Mouse (Mus musculus) embryonic facial prominence, embryonic 12.5 days (tissue): ENCODE measurements around the gene Fads3. TPM values are rescaled to one million over a fixed set of nuclear protein-coding genes. Genes with fewer than 3 reads are reported as not detected.

Experiments
- ATAC-seq: fragments of 200-750 bp; cut with Nextera tagmentation; 2 replicates; pipeline ENCODE4 v1.8.0; 2017; ENCODE audit not compliant: insufficient number of reproducible peaks, insufficient read depth, low FRiP score, low TSS enrichment
- H3K27ac ChIP-seq: fragments of 300-500 bp; sonication (generic); 2 replicates; pipeline ENCODE4 v1.5.1; 2016; ENCODE audit warnings: mild to moderate bottlenecking
- H3K27me3 ChIP-seq: fragments of 300-500 bp; sonication (generic); 2 replicates; pipeline ENCODE4 v1.6.1; 2016; ENCODE audit warnings: mild to moderate bottlenecking, moderate library complexity
- H3K36me3 ChIP-seq: fragments of 300-500 bp; sonication (generic); 2 replicates; pipeline ENCODE4 v1.6.1; 2016; ENCODE audit warnings: mild to moderate bottlenecking
- H3K4me1 ChIP-seq: fragments of 300-500 bp; sonication (generic); 2 replicates; pipeline ENCODE4 v1.6.1; 2016
- H3K4me2 ChIP-seq: fragments of 300-500 bp; sonication (generic); replicated peaks from 2 replicates; pipeline ENCODE4 v1.6.1; 2016; ENCODE audit warnings: mild to moderate bottlenecking, moderate library complexity
- H3K4me3 ChIP-seq: fragments of 300-500 bp; sonication (generic); 2 replicates; pipeline ENCODE4 v1.5.1; 2016; ENCODE audit warnings: mild to moderate bottlenecking
- H3K9ac ChIP-seq: fragments of 300-500 bp; sonication (generic); 2 replicates; pipeline ENCODE4 v1.6.1; 2016; ENCODE audit warnings: mild to moderate bottlenecking, moderate library complexity
- H3K9me3 ChIP-seq: fragments of 300-500 bp; sonication (generic); 2 replicates; pipeline ENCODE4 v1.6.1; 2016; ENCODE audit warnings: mild to moderate bottlenecking, moderate library complexity
- WGBS: fragments of 180-500 bp; shearing (Covaris S2); methylation state at CpG from one replicate; pipeline ENCODE4 v1.1.7; 2016; 5-methylcytosine and 5-hydroxymethylcytosine counted together
- polyA plus RNA-seq: library from polyadenylated mRNA; unstranded; fragments of >200 nt; fragmentation: Nextera tagmentation; extraction: Ambion mirVana; gene quantifications from 2 replicates; pipeline ENCODE4 v1.2.1, GENCODE M21; 2016

Fads3 gene
- polyA plus RNA-seq = 10.1 and 10.2 TPM in 2 replicates

GRCm38 (mm10) chr19:10041388-10042148 lies at the start of gene Fads3:
TSS of gene Fads3 (plus strand) at chr19:10041569.
- Histone ChIP-seq H3K4me3 (peak within 1 kb of the TSS; percentile 60), H3K27me3 (no peaks in the 10 kb centered on the region), H3K9me3 (no peaks in the 10 kb centered on the region), H3K9ac (peak within 1 kb of the TSS; percentile 65), H3K36me3 (no peaks in the 10 kb centered on the region), H3K27ac (no peak within 1 kb of the TSS), H3K4me1 (peaks cover 17% of the 10 kb centered on the region), H3K4me2 (peak within 1 kb of the TSS; percentile 89)
- under 1% methylated on average over 63 of the region's 69 CpGs for WGBS
- peak; percentile 89 for ATAC-seq

- Histone ChIP-seq H3K36me3 (no peaks in the 10 kb centered on the region), H3K27me3 (no peaks in the 10 kb centered on the region), H3K4me3 (peak overlapping the region; percentile 28), H3K9me3 (no peaks in the 10 kb centered on the region), H3K9ac (peak overlapping the region; percentile 30; the same call in 1 of the 2 replicates), H3K4me1 (peaks cover 18% of the 10 kb centered on the region), H3K27ac (no peak overlapping the region), H3K4me2 (peak overlapping the region; percentile 50)
- ATAC-seq = peak; percentile 32; the same call in 1 of the 2 replicates
- 42% methylated on average over 26 of the region's 26 CpGs for WGBS
Observed at GRCm38 (mm10) chr19:9992011-9992958, 49.1 kb upstream of the Fads3 start.

GRCm38 (mm10) chr19:9993036-9993656 lies 48.2 kb upstream of the Fads3 start:
- H3K4me3 ChIP-seq = peak overlapping the region; percentile 28
- H3K4me1 ChIP-seq = peaks cover 13% of the 10 kb centered on the region
- peak overlapping the region; percentile 30; the same call in 1 of the 2 replicates for H3K9ac ChIP-seq
- no peaks in the 10 kb centered on the region for H3K36me3 ChIP-seq
- ATAC-seq = peak; percentile 79
- H3K27ac ChIP-seq = no peak overlapping the region
- H3K4me2 ChIP-seq = peak overlapping the region; percentile 50
- 7% methylated on average over 17 of the region's 17 CpGs for WGBS
- no peaks in the 10 kb centered on the region for H3K9me3 ChIP-seq
- no peaks in the 10 kb centered on the region for H3K27me3 ChIP-seq

GRCm38 (mm10) chr19:9997204-9998062 lies 43.9 kb upstream of the Fads3 start:
- ATAC-seq = no peak
- Histone ChIP-seq H3K9ac (no peak overlapping the region), H3K27ac (no peak overlapping the region), H3K27me3 (no peaks in the 10 kb centered on the region), H3K36me3 (no peaks in the 10 kb centered on the region), H3K9me3 (no peaks in the 10 kb centered on the region), H3K4me3 (no peak overlapping the region), H3K4me1 (peaks cover 12% of the 10 kb centered on the region), H3K4me2 (no peak overlapping the region)
- WGBS = 76% methylated on average over 12 of the region's 12 CpGs

- H3K4me2 ChIP-seq = no peak overlapping the region
- H3K4me1 ChIP-seq = peaks cover 6% of the 10 kb centered on the region
- H3K4me3 ChIP-seq = no peak overlapping the region
- no peak overlapping the region for H3K9ac ChIP-seq
- no peak overlapping the region for H3K27ac ChIP-seq
- no peak for ATAC-seq
- H3K36me3 ChIP-seq = no peaks in the 10 kb centered on the region
- H3K27me3 ChIP-seq = no peaks in the 10 kb centered on the region
- WGBS = 59% methylated on average over 2 of the region's 2 CpGs
- H3K9me3 ChIP-seq = no peaks in the 10 kb centered on the region
Observed at GRCm38 (mm10) chr19:9998063-9998416, 43.3 kb upstream of the Fads3 start.

- no peaks in the 10 kb centered on the region for H3K27me3 ChIP-seq
- H3K9me3 ChIP-seq = no peaks in the 10 kb centered on the region
- no peak overlapping the region for H3K4me2 ChIP-seq
- H3K4me3 ChIP-seq = no peak overlapping the region
- no peaks in the 10 kb centered on the region for H3K36me3 ChIP-seq
- no peak overlapping the region for H3K9ac ChIP-seq
- WGBS = 67% methylated on average over 13 of the region's 13 CpGs
- ATAC-seq = no peak
- H3K27ac ChIP-seq = no peak overlapping the region
- no peaks in the 10 kb centered on the region for H3K4me1 ChIP-seq
Observed at GRCm38 (mm10) chr19:9998736-9999486, 42.5 kb upstream of the Fads3 start.

- no peak overlapping the region for H3K9ac ChIP-seq
- no peak overlapping the region for H3K4me2 ChIP-seq
- 33% methylated on average over 3 of the region's 3 CpGs for WGBS
- H3K36me3 ChIP-seq = no peaks in the 10 kb centered on the region
- no peak overlapping the region for H3K27ac ChIP-seq
- H3K27me3 ChIP-seq = no peaks in the 10 kb centered on the region
- no peaks in the 10 kb centered on the region for H3K4me1 ChIP-seq
- no peaks in the 10 kb centered on the region for H3K9me3 ChIP-seq
- H3K4me3 ChIP-seq = no peak overlapping the region
- ATAC-seq = no peak
Observed at GRCm38 (mm10) chr19:10000330-10000729, 41.0 kb upstream of the Fads3 start.

- Histone ChIP-seq H3K4me2 (no peak within 1 kb of the TSS), H3K9me3 (no peaks in the 10 kb centered on the region), H3K36me3 (no peaks in the 10 kb centered on the region), H3K4me3 (no peak within 1 kb of the TSS), H3K27ac (no peak within 1 kb of the TSS), H3K27me3 (no peaks in the 10 kb centered on the region), H3K9ac (no peak within 1 kb of the TSS), H3K4me1 (no peaks in the 10 kb centered on the region)
- 76% methylated on average over 7 of the region's 7 CpGs for WGBS
- ATAC-seq = no peak
Observed at GRCm38 (mm10) chr19:10001206-10001969, 40.0 kb upstream of the Fads3 start, which contains the start of the genes Best1 and Rab3il1. TSS of gene Best1 (minus strand) at chr19:10001633. TSS of gene Rab3il1 (plus strand) at chr19:10001669.

- no peak overlapping the region for H3K27ac ChIP-seq
Observed at GRCm38 (mm10) chr19:10003696-10004095, 37.7 kb upstream of the Fads3 start.

GRCm38 (mm10) chr19:10011408-10011807 lies 30.0 kb upstream of the Fads3 start:
- no peak overlapping the region for H3K4me2 ChIP-seq
- H3K27ac ChIP-seq = no peak overlapping the region
- ATAC-seq = no peak
- H3K9me3 ChIP-seq = no peaks in the 10 kb centered on the region
- no peak overlapping the region for H3K9ac ChIP-seq
- H3K36me3 ChIP-seq = no peaks in the 10 kb centered on the region
- H3K4me1 ChIP-seq = peaks cover 29% of the 10 kb centered on the region
- H3K4me3 ChIP-seq = no peak overlapping the region
- 94% methylated on average over 1 of the region's 1 CpGs for whole genome bisulfite sequencing
- H3K27me3 ChIP-seq = no peaks in the 10 kb centered on the region

More at GRCm38 (mm10) chr19:10003696-10004095, 37.7 kb upstream of the Fads3 start:
- ATAC-seq = no peak
- Histone ChIP-seq H3K9ac (no peak overlapping the region), H3K36me3 (no peaks in the 10 kb centered on the region), H3K4me1 (no peaks in the 10 kb centered on the region), H3K4me2 (no peak overlapping the region), H3K27me3 (no peaks in the 10 kb centered on the region), H3K4me3 (no peak overlapping the region), H3K9me3 (no peaks in the 10 kb centered on the region)
- 90% methylated on average over 1 of the region's 1 CpGs for WGBS
